Mouse (Mus musculus) embryonic facial prominence, embryonic 12.5 days (tissue): ENCODE measurements around the gene Tmem210. TPM values are rescaled to one million over a fixed set of nuclear protein-coding genes. Genes with fewer than 3 reads are reported as not detected.

Source experiments
- ATAC-seq: fragments of 200-750 bp; cut with Nextera tagmentation; 2 replicates; pipeline ENCODE4 v1.8.0; 2017; ENCODE audit not compliant: insufficient number of reproducible peaks, insufficient read depth, low FRiP score, low TSS enrichment
- H3K27ac ChIP-seq: fragments of 300-500 bp; sonication (generic); 2 replicates; pipeline ENCODE4 v1.5.1; 2016; ENCODE audit warnings: mild to moderate bottlenecking
- H3K27me3 ChIP-seq: fragments of 300-500 bp; sonication (generic); 2 replicates; pipeline ENCODE4 v1.6.1; 2016; ENCODE audit warnings: mild to moderate bottlenecking, moderate library complexity
- H3K36me3 ChIP-seq: fragments of 300-500 bp; sonication (generic); 2 replicates; pipeline ENCODE4 v1.6.1; 2016; ENCODE audit warnings: mild to moderate bottlenecking
- H3K4me1 ChIP-seq: fragments of 300-500 bp; sonication (generic); 2 replicates; pipeline ENCODE4 v1.6.1; 2016
- H3K4me2 ChIP-seq: fragments of 300-500 bp; sonication (generic); replicated peaks from 2 replicates; pipeline ENCODE4 v1.6.1; 2016; ENCODE audit warnings: mild to moderate bottlenecking, moderate library complexity
- H3K4me3 ChIP-seq: fragments of 300-500 bp; sonication (generic); 2 replicates; pipeline ENCODE4 v1.5.1; 2016; ENCODE audit warnings: mild to moderate bottlenecking
- H3K9ac ChIP-seq: fragments of 300-500 bp; sonication (generic); 2 replicates; pipeline ENCODE4 v1.6.1; 2016; ENCODE audit warnings: mild to moderate bottlenecking, moderate library complexity
- H3K9me3 ChIP-seq: fragments of 300-500 bp; sonication (generic); 2 replicates; pipeline ENCODE4 v1.6.1; 2016; ENCODE audit warnings: mild to moderate bottlenecking, moderate library complexity
- WGBS: fragments of 180-500 bp; shearing (Covaris S2); methylation state at CpG from one replicate; pipeline ENCODE4 v1.1.7; 2016; 5-methylcytosine and 5-hydroxymethylcytosine counted together
- polyA plus RNA-seq: library from polyadenylated mRNA; unstranded; fragments of >200 nt; fragmentation: Nextera tagmentation; extraction: Ambion mirVana; gene quantifications from 2 replicates; pipeline ENCODE4 v1.2.1, GENCODE M21; 2016

Tmem210 gene
- polyA plus RNA-seq: not detected in 2 replicates

GRCm38 (mm10) chr2:25287927-25288649 is at the start of gene Tmem210:
Gene Tmem210, plus strand, starts transcription at chr2:25288145.
- Histone ChIP-seq H3K27me3 (peaks cover 62% of the 10 kb centered on the region), H3K4me2 (no peak within 1 kb of the TSS), H3K4me1 (peaks cover 13% of the 10 kb centered on the region), H3K9me3 (no peaks in the 10 kb centered on the region), H3K27ac (no peak within 1 kb of the TSS), H3K36me3 (peaks cover 31% of the 10 kb centered on the region), H3K9ac (no peak within 1 kb of the TSS), H3K4me3 (no peak within 1 kb of the TSS)
- 81% methylated on average over 6 of the region's 6 CpGs for WGBS
- ATAC-seq: no peak

- Histone ChIP-seq H3K27me3 (peaks cover 49% of the 10 kb centered on the region), H3K9me3 (no peaks in the 10 kb centered on the region), H3K4me2 (no peak overlapping the region), H3K4me1 (peaks cover 22% of the 10 kb centered on the region), H3K4me3 (no peak overlapping the region), H3K9ac (no peak overlapping the region), H3K36me3 (no peaks in the 10 kb centered on the region), H3K27ac (no peak overlapping the region)
- no peak for ATAC-seq
- 86% methylated on average over 3 of the region's 3 CpGs for WGBS
Observed at GRCm38 (mm10) chr2:25239766-25240165, 48.2 kb upstream of the Tmem210 start.

GRCm38 (mm10) chr2:25240310-25240709 is 47.6 kb upstream of the Tmem210 start:
- H3K4me3 ChIP-seq: peak overlapping the region; percentile 34
- H3K4me1 ChIP-seq: peaks cover 22% of the 10 kb centered on the region
- H3K36me3 ChIP-seq: peaks cover 2% of the 10 kb centered on the region; the same call in 1 of the 2 replicates
- ATAC-seq: no peak
- H3K27me3 ChIP-seq: peaks cover 46% of the 10 kb centered on the region
- no peaks in the 10 kb centered on the region for H3K9me3 ChIP-seq
- peak overlapping the region; percentile 98 for H3K4me2 ChIP-seq
- WGBS: 48% methylated on average over 8 of the region's 8 CpGs
- H3K9ac ChIP-seq: 0 out of 2 replicates have a peak overlapping the region, but pooled peaks have one; percentile 6
- H3K27ac ChIP-seq: peak overlapping the region; percentile 8; the same call in 1 of the 2 replicates

GRCm38 (mm10) chr2:25240723-25241437 is 47.1 kb upstream of the Tmem210 start:
- Histone ChIP-seq H3K9ac (peak overlapping the region; percentile 24; the same call in 1 of the 2 replicates), H3K9me3 (no peaks in the 10 kb centered on the region), H3K4me1 (peaks cover 22% of the 10 kb centered on the region), H3K4me3 (peak overlapping the region; percentile 34), H3K36me3 (peaks cover 6% of the 10 kb centered on the region; the same call in 1 of the 2 replicates), H3K27me3 (peaks cover 43% of the 10 kb centered on the region), H3K27ac (peak overlapping the region; percentile 8; the same call in 1 of the 2 replicates), H3K4me2 (peak overlapping the region; percentile 98)
- peak; percentile 81 for ATAC-seq
- 1% methylated on average over 29 of the region's 29 CpGs for WGBS

- H3K4me1 ChIP-seq: peaks cover 22% of the 10 kb centered on the region
- peaks cover 11% of the 10 kb centered on the region for H3K36me3 ChIP-seq
- no peak overlapping the region for H3K27ac ChIP-seq
- H3K4me3 ChIP-seq: peak overlapping the region; percentile 52
- no peak overlapping the region for H3K9ac ChIP-seq
- H3K27me3 ChIP-seq: peaks cover 39% of the 10 kb centered on the region
- H3K9me3 ChIP-seq: no peaks in the 10 kb centered on the region
- 21% methylated on average over 6 of the region's 6 CpGs for whole genome bisulfite sequencing
- 0 out of 2 replicates have a peak, but pooled peaks have one; percentile 19 for ATAC-seq
- H3K4me2 ChIP-seq: peak overlapping the region; percentile 98
Observed at GRCm38 (mm10) chr2:25241438-25241775, 46.5 kb upstream of the Tmem210 start.

GRCm38 (mm10) chr2:25242101-25242506 is 45.8 kb upstream of the Tmem210 start, which contains the start of the genes Rnf208 and Cysrt1:
Gene Rnf208, plus strand, starts transcription at chr2:25242255.
Gene Cysrt1, minus strand, starts transcription at chr2:25242452.
- Histone ChIP-seq H3K4me1 (peaks cover 22% of the 10 kb centered on the region), H3K9me3 (no peaks in the 10 kb centered on the region), H3K4me2 (peak within 1 kb of the TSS; percentile 98), H3K9ac (peak within 1 kb of the TSS; percentile 52), H3K27me3 (peaks cover 39% of the 10 kb centered on the region), H3K4me3 (peak within 1 kb of the TSS; percentile 52), H3K36me3 (peaks cover 12% of the 10 kb centered on the region), H3K27ac (0 out of 2 replicates have a peak within 1 kb of the TSS, but pooled peaks have one; percentile 8)
- ATAC-seq: no peak
- under 1% methylated on average over 59 of the region's 59 CpGs for WGBS

GRCm38 (mm10) chr2:25243342-25243741 is 44.6 kb upstream of the Tmem210 start:
- ATAC-seq: no peak
- Histone ChIP-seq H3K4me2 (peak overlapping the region; percentile 98; the same call in 1 of the 2 replicates), H3K36me3 (peaks cover 25% of the 10 kb centered on the region), H3K27ac (no peak overlapping the region), H3K9ac (0 out of 2 replicates have a peak overlapping the region, but pooled peaks have one; percentile 52), H3K9me3 (no peaks in the 10 kb centered on the region), H3K27me3 (peaks cover 34% of the 10 kb centered on the region), H3K4me3 (no peak overlapping the region), H3K4me1 (peaks cover 22% of the 10 kb centered on the region)
- WGBS: 77% methylated on average over 8 of the region's 8 CpGs

- peaks cover 33% of the 10 kb centered on the region for H3K36me3 ChIP-seq
- no peak overlapping the region for H3K4me2 ChIP-seq
- no peak overlapping the region for H3K9ac ChIP-seq
- WGBS: 89% methylated on average over 4 of the region's 4 CpGs
- no peak overlapping the region for H3K4me3 ChIP-seq
- no peak for ATAC-seq
- peaks cover 34% of the 10 kb centered on the region for H3K27me3 ChIP-seq
- no peak overlapping the region for H3K27ac ChIP-seq
- peaks cover 22% of the 10 kb centered on the region for H3K4me1 ChIP-seq
- H3K9me3 ChIP-seq: no peaks in the 10 kb centered on the region
Observed at GRCm38 (mm10) chr2:25244144-25244543, 43.8 kb upstream of the Tmem210 start.

- Histone ChIP-seq H3K4me2 (no peak within 1 kb of the TSS), H3K27me3 (peaks cover 28% of the 10 kb centered on the region), H3K9ac (peak within 1 kb of the TSS; percentile 15; the same call in 1 of the 2 replicates), H3K9me3 (no peaks in the 10 kb centered on the region), H3K36me3 (peaks cover 48% of the 10 kb centered on the region), H3K4me1 (peaks cover 13% of the 10 kb centered on the region), H3K4me3 (no peak within 1 kb of the TSS), H3K27ac (no peak within 1 kb of the TSS)
- no peak for ATAC-seq
- 93% methylated on average over 10 of the region's 10 CpGs for WGBS
Observed at GRCm38 (mm10) chr2:25246183-25247072, 41.5 kb upstream of the Tmem210 start, which contains the start of gene AL732309.1. Gene AL732309.1, minus strand, starts transcription at chr2:25246863.

GRCm38 (mm10) chr2:25252331-25252730 is 35.6 kb upstream of the Tmem210 start:
- H3K36me3 ChIP-seq: peaks cover 34% of the 10 kb centered on the region
- WGBS: 83% methylated on average over 1 of the region's 1 CpGs
- no peak overlapping the region for H3K9ac ChIP-seq
- no peaks in the 10 kb centered on the region for H3K9me3 ChIP-seq
- H3K4me3 ChIP-seq: no peak overlapping the region
- peaks cover 14% of the 10 kb centered on the region for H3K4me1 ChIP-seq
- no peak overlapping the region for H3K4me2 ChIP-seq
- H3K27me3 ChIP-seq: no peaks in the 10 kb centered on the region
- no peak overlapping the region for H3K27ac ChIP-seq
- no peak for ATAC-seq

GRCm38 (mm10) chr2:25255284-25255779 is 32.6 kb upstream of the Tmem210 start, which contains the start of gene Tmem203:
Gene Tmem203, plus strand, starts transcription at chr2:25255439.
- Histone ChIP-seq H3K36me3 (peaks cover 5% of the 10 kb centered on the region), H3K4me1 (peaks cover 14% of the 10 kb centered on the region), H3K27me3 (no peaks in the 10 kb centered on the region), H3K27ac (peak within 1 kb of the TSS; percentile 74), H3K9ac (peak within 1 kb of the TSS; percentile 87), H3K9me3 (no peaks in the 10 kb centered on the region), H3K4me2 (peak within 1 kb of the TSS; percentile 97), H3K4me3 (peak within 1 kb of the TSS; percentile 98)
- ATAC-seq: peak; percentile 58
- WGBS: under 1% methylated on average over 39 of the region's 39 CpGs
